Mouse (Mus musculus): Measurements from ENCODE around the gene Gm10271. TPM values are rescaled to one million over a fixed set of nuclear protein-coding genes. Genes with fewer than 3 reads are reported as not detected.

The Gm10271 gene
- polyA plus RNA-seq, 1 experiment = not detected

DNA sequence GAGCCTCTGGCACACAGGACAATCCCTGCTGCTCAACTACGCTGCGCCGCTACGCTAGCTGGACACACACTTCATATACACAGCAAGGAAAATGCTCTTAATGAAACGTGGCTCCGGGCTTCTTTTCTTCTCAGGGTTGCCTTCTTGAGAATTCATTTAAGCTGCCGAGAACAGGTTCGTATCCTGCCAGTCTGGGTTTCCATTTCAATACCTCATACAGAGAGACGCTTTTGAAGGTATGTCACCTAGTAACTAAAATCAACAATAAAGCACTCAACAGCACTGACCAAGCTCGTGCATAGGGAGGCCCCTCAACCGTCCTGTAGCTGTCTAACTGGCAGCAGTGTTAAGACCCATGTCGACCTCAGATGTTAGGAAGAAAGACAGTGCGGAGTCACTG is 40.0 kb downstream of the Gm10271 start:
- H3K4me1 ChIP-seq (ENCODE audit: control insufficient read depth, insufficient read depth, low read length) = no peaks in the 10 kb centered on the region
- TF ChIP-seq CTCF (IDR thresholded peaks at IDR 0.05; ENCODE audit: control insufficient read depth, insufficient read depth, insufficient replicate concordance, low read depth, low read length) = no peak
- no peak for TF ChIP-seq POLR2A (IDR thresholded peaks at IDR 0.05; ENCODE audit: control insufficient read depth, low read depth, low read length)
- H3K27me3 ChIP-seq (ENCODE audit: control insufficient read depth, insufficient read depth, low read length) = no peaks in the 10 kb centered on the region
- no peaks in the 10 kb centered on the region; the same call in 1 of the 2 replicates for H3K36me3 ChIP-seq (ENCODE audit: control insufficient read depth, insufficient read depth, low read length)
- no peak overlapping the region for H3K27ac ChIP-seq (ENCODE audit: control insufficient read depth, insufficient read depth, low read depth, low read length)
- H3K4me3 ChIP-seq (ENCODE audit: control insufficient read depth, low read depth, low read length) = no peak overlapping the region

GRCm38 (mm10) chr10:116931497-116932179 is 40.8 kb downstream of the Gm10271 start:
- no peaks in the 10 kb centered on the region for H3K4me1 ChIP-seq (ENCODE audit: control insufficient read depth, insufficient read depth, low read length)
- H3K27ac ChIP-seq (ENCODE audit: control insufficient read depth, insufficient read depth, low read depth, low read length) = no peak overlapping the region
- TF ChIP-seq CTCF (IDR thresholded peaks at IDR 0.05; ENCODE audit: control insufficient read depth, insufficient read depth, insufficient replicate concordance, low read depth, low read length) (no peak), POLR2A (IDR thresholded peaks at IDR 0.05; ENCODE audit: control insufficient read depth, low read depth, low read length) (no peak)
- H3K36me3 ChIP-seq (ENCODE audit: control insufficient read depth, insufficient read depth, low read length) = no peaks in the 10 kb centered on the region; the same call in 1 of the 2 replicates
- H3K27me3 ChIP-seq (ENCODE audit: control insufficient read depth, insufficient read depth, low read length) = no peaks in the 10 kb centered on the region
- no peak overlapping the region for H3K4me3 ChIP-seq (ENCODE audit: control insufficient read depth, low read depth, low read length)

DNA sequence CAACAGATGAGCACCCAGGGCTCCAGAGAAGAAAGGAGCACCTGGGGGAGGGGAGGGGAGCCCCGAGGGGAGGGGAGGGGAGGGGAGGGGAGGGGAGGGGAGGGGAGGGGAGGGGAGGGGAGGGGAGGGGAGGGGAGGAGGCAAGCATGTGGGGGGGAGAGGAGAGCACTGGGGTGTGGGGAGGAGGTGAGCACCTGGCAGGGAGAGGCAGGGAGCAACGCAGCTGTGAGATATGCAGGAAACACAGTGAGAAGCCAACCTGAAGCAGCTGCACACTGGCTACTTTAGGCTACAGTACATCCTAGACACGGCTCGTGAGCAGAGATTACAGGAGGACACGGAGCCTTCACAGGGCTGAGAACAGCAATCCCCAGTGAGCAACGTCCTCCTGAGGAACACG is 41.5 kb downstream of the Gm10271 start:
- Histone ChIP-seq H3K27me3 (ENCODE audit: control insufficient read depth, insufficient read depth, low read length) (no peaks in the 10 kb centered on the region), H3K36me3 (ENCODE audit: control insufficient read depth, insufficient read depth, low read length) (no peaks in the 10 kb centered on the region; the same call in 1 of the 2 replicates), H3K4me3 (ENCODE audit: control insufficient read depth, low read depth, low read length) (no peak overlapping the region), H3K4me1 (ENCODE audit: control insufficient read depth, insufficient read depth, low read length) (no peaks in the 10 kb centered on the region), H3K27ac (ENCODE audit: control insufficient read depth, insufficient read depth, low read depth, low read length) (no peak overlapping the region)
- TF ChIP-seq POLR2A (IDR thresholded peaks at IDR 0.05; ENCODE audit: control insufficient read depth, low read depth, low read length) (no peak), CTCF (IDR thresholded peaks at IDR 0.05; ENCODE audit: control insufficient read depth, insufficient read depth, insufficient replicate concordance, low read depth, low read length) (no peak)

DNA sequence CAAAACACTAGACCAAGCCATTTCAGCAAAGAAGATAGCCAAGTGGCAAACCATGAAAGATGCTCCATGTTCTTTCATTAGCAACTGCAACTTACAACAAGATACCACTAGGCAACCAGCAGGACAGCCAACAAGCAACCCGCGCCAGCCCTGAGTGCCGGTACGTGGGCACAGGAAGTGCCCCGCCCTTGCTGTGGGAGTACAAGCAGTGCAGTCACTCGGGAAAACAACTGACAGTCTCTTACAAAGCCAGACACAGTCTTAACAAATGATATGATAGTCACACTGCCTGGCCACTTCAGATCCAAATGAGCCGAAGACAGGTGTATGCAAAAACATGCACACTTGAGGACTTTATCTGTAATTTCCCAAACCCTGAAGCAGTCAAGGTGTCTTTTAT is 41.9 kb downstream of the Gm10271 start:
- Histone ChIP-seq H3K36me3 (ENCODE audit: control insufficient read depth, insufficient read depth, low read length) (no peaks in the 10 kb centered on the region; the same call in 1 of the 2 replicates), H3K4me3 (ENCODE audit: control insufficient read depth, low read depth, low read length) (no peak overlapping the region), H3K27ac (ENCODE audit: control insufficient read depth, insufficient read depth, low read depth, low read length) (no peak overlapping the region), H3K4me1 (ENCODE audit: control insufficient read depth, insufficient read depth, low read length) (no peaks in the 10 kb centered on the region), H3K27me3 (ENCODE audit: control insufficient read depth, insufficient read depth, low read length) (no peaks in the 10 kb centered on the region)
- TF ChIP-seq POLR2A (IDR thresholded peaks at IDR 0.05; ENCODE audit: control insufficient read depth, low read depth, low read length) (no peak), CTCF (IDR thresholded peaks at IDR 0.05; ENCODE audit: control insufficient read depth, insufficient read depth, insufficient replicate concordance, low read depth, low read length) (no peak)

- Histone ChIP-seq H3K27ac (ENCODE audit: control insufficient read depth, insufficient read depth, low read depth, low read length) (no peak overlapping the region), H3K27me3 (ENCODE audit: control insufficient read depth, insufficient read depth, low read length) (no peaks in the 10 kb centered on the region), H3K4me3 (ENCODE audit: control insufficient read depth, low read depth, low read length) (no peak overlapping the region), H3K36me3 (ENCODE audit: control insufficient read depth, insufficient read depth, low read length) (no peaks in the 10 kb centered on the region; the same call in none of the 2 replicates), H3K4me1 (ENCODE audit: control insufficient read depth, insufficient read depth, low read length) (no peaks in the 10 kb centered on the region)
- TF ChIP-seq POLR2A (IDR thresholded peaks at IDR 0.05; ENCODE audit: control insufficient read depth, low read depth, low read length) = no peak
- TF ChIP-seq CTCF (IDR thresholded peaks at IDR 0.05; ENCODE audit: control insufficient read depth, insufficient read depth, insufficient replicate concordance, low read depth, low read length) = no peak
Observed at GRCm38 (mm10) chr10:116928826-116929225, 43.6 kb downstream of the Gm10271 start.

DNA sequence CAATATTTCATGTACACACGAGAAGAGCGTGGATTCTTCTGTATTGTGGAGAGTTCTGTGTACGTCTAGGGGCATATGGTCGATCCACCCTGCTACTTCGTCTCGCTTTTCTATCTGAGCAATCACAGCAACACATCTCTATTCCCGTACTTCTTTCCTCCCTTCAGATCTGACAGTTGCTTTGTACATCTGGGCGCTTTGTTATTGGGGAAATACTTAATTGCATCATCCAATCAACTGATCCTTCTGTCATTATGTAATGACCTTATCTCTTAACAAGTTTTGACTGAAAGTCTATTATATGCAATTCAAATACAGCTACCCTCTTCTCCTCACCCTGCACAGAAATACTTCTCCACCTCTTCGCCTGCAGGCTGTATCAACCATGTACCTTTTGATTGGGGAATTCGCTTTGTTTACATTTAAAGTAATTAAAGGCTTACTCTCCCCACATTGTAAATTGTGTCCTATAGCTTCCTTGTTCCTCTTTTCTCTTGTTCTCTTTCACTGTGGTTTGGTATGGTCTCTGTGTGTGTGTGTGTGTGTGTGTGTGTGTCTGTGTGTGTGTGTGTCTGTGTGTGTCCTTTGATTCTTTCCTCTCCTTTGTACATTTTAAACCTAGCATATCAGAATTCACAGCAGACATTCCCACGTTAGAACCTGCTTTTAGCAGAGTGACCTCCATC is 45.8 kb downstream of the Gm10271 start:
- Histone ChIP-seq H3K36me3 (ENCODE audit: control insufficient read depth, insufficient read depth, low read length) (no peaks in the 10 kb centered on the region; the same call in none of the 2 replicates), H3K27me3 (ENCODE audit: control insufficient read depth, insufficient read depth, low read length) (no peaks in the 10 kb centered on the region), H3K27ac (ENCODE audit: control insufficient read depth, insufficient read depth, low read depth, low read length) (no peak overlapping the region), H3K4me1 (ENCODE audit: control insufficient read depth, insufficient read depth, low read length) (no peaks in the 10 kb centered on the region), H3K4me3 (ENCODE audit: control insufficient read depth, low read depth, low read length) (no peak overlapping the region)
- TF ChIP-seq POLR2A (IDR thresholded peaks at IDR 0.05; ENCODE audit: control insufficient read depth, low read depth, low read length) = no peak
- no peak for TF ChIP-seq CTCF (IDR thresholded peaks at IDR 0.05; ENCODE audit: control insufficient read depth, insufficient read depth, insufficient replicate concordance, low read depth, low read length)

DNA sequence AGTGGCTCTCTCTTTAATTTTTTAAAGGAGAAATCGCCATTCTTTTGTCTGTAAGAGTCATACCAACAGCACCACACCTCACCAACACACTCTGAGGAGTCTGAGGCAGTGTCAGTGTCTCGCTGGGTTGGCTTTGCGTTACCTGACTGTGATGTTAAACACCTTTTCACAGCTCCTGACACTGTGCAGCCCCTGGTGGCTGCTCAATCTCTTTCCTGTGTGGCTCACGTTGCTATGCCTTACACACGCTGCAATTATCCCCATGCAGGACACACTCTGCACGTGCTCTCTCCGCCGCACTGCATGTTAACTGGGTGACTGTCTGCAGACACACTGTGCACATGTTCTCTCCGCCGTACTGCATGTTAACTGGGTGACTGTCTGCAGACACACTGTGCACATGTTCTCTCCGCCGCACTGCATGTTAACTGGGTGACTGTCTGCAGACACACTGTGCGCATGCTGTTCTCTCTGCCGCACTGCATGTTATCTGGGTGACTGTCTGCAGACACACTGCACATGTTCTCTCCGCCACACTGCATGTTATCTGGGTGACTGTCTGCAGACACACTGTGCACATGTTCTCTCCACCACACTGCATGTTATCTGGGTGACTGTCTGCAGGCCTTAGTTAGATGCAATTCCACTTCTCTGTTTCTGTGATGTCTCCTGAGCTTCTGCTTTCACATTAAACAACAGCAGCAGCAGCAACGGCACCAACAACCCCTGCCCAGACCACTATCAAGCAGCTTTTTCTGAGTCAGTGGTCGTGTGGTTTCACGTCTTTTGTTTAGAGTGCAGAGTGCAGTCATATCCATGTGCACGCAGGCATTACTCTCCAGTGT is 48.5 kb downstream of the Gm10271 start:
- TF ChIP-seq POLR2A (IDR thresholded peaks at IDR 0.05; ENCODE audit: control insufficient read depth, low read depth, low read length) (no peak), CTCF (IDR thresholded peaks at IDR 0.05; ENCODE audit: control insufficient read depth, insufficient read depth, insufficient replicate concordance, low read depth, low read length) (no peak)
- H3K27ac ChIP-seq (ENCODE audit: control insufficient read depth, insufficient read depth, low read depth, low read length) = no peak overlapping the region
- no peaks in the 10 kb centered on the region; the same call in none of the 2 replicates for H3K36me3 ChIP-seq (ENCODE audit: control insufficient read depth, insufficient read depth, low read length)
- no peaks in the 10 kb centered on the region for H3K27me3 ChIP-seq (ENCODE audit: control insufficient read depth, insufficient read depth, low read length)
- H3K4me1 ChIP-seq (ENCODE audit: control insufficient read depth, insufficient read depth, low read length) = no peaks in the 10 kb centered on the region
- H3K4me3 ChIP-seq (ENCODE audit: control insufficient read depth, low read depth, low read length) = no peak overlapping the region
